Mouse (Mus musculus): ENCODE measurements around the gene Stra8.

GRCm38 (mm10) chr6:34955862-34956241 is 35.9 kb downstream of the Stra8 start:
- TF ChIP-seq HCFC1 (IDR thresholded peaks at IDR 0.05; ENCODE audit: borderline replicate concordance, insufficient read depth, low read length): no peak
- no peak for TF ChIP-seq ZC3H11A (IDR thresholded peaks at IDR 0.05; ENCODE audit: borderline replicate concordance, low read depth, low read length)
- TF ChIP-seq CHD2 (IDR thresholded peaks at IDR 0.05; ENCODE audit: low read depth, low read length): no peak

All from ES-E14 (cell line).